Mouse (Mus musculus) left cerebral cortex, adult 8-10 months (tissue): ENCODE results near the gene Gm28043. TPM values are rescaled to one million over a fixed set of nuclear protein-coding genes. Genes with fewer than 3 reads are reported as not detected.
A peak's percentile ranks its signal among the peaks of the same experiment; 100 is the strongest.
"Not testable (repeated sequence)": the region's sequence is repeated elsewhere in the genome, so short reads cannot be mapped to it uniquely, and the experiment has no call there.

Experiments used
- DNase-seq, 2 experiments: peaks; one replicate each; pipeline ENCODE4 v3.0.0; 2022; ENCODE audit warnings: low spot score in 2 of 2
- total RNA-seq, 4 experiments: library from RNA; stranded (reverse); gene quantifications; 2 replicates each; pipeline ENCODE4 v1.2.4; 2022

Gm28043 gene
- 1 to 10 TPM; 3.8 to 6.2 (median 4.8) TPM for total RNA-seq

- DNase-seq: peak; percentile 88
Measured at GRCm38 (mm10) chr17:29614115-29615023, at the start of gene Gm28043, which contains the start of gene Rnf8. Gm28043 (plus strand) TSS chr17:29614876. Rnf8 (plus strand) TSS chr17:29614790.

GRCm38 (mm10) chr17:29565521-29565920 is 49.2 kb upstream of the Gm28043 start:
- no peak for DNase-seq

- DNase-seq: no peak
Measured at GRCm38 (mm10) chr17:29568435-29568834, 46.2 kb upstream of the Gm28043 start.

- DNase-seq: no peak
Measured at GRCm38 (mm10) chr17:29569831-29570230, 44.8 kb upstream of the Gm28043 start.

GRCm38 (mm10) chr17:29579579-29580126 is 35.0 kb upstream of the Gm28043 start:
- DNase-seq: no peak

- no peak for DNase-seq
Measured at GRCm38 (mm10) chr17:29583569-29583968, 31.1 kb upstream of the Gm28043 start.

GRCm38 (mm10) chr17:29584306-29584705 is 30.4 kb upstream of the Gm28043 start:
- no peak for DNase-seq

- DNase-seq: no peak
Measured at GRCm38 (mm10) chr17:29584737-29585136, 29.9 kb upstream of the Gm28043 start.

- no peak for DNase-seq
Measured at GRCm38 (mm10) chr17:29585446-29585845, 29.2 kb upstream of the Gm28043 start.

- no peak for DNase-seq
Measured at GRCm38 (mm10) chr17:29586921-29587320, 27.8 kb upstream of the Gm28043 start.

- DNase-seq: no peak
Measured at GRCm38 (mm10) chr17:29589221-29589898, 25.3 kb upstream of the Gm28043 start.

GRCm38 (mm10) chr17:29595891-29596770 is 18.5 kb upstream of the Gm28043 start:
- no peak for DNase-seq

- no peak for DNase-seq
Measured at GRCm38 (mm10) chr17:29596771-29597132, 17.9 kb upstream of the Gm28043 start.

GRCm38 (mm10) chr17:29599051-29599450 is 15.6 kb upstream of the Gm28043 start:
- DNase-seq: no peak

- DNase-seq: no peak
Measured at GRCm38 (mm10) chr17:29599537-29599936, 15.1 kb upstream of the Gm28043 start.

- DNase-seq: no peak
Measured at GRCm38 (mm10) chr17:29601391-29601790, 13.3 kb upstream of the Gm28043 start.

GRCm38 (mm10) chr17:29603283-29603682 is 11.4 kb upstream of the Gm28043 start:
- DNase-seq: peak in 1 of 2 experiments; percentile 85

- not testable (repeated sequence) for DNase-seq
Measured at GRCm38 (mm10) chr17:29613453-29613852, 1.2 kb upstream of the Gm28043 start.

- DNase-seq: no peak
Measured at GRCm38 (mm10) chr17:29615024-29615551, 412 bp downstream of the Gm28043 start.

GRCm38 (mm10) chr17:29615616-29616015 is 940 bp downstream of the Gm28043 start:
- DNase-seq: no peak

- no peak for DNase-seq
Measured at GRCm38 (mm10) chr17:29619231-29619630, 4.6 kb downstream of the Gm28043 start.
